Mouse (Mus musculus): Measurements from ENCODE around the gene Gnb2.

Gene Gnb2

DNA sequence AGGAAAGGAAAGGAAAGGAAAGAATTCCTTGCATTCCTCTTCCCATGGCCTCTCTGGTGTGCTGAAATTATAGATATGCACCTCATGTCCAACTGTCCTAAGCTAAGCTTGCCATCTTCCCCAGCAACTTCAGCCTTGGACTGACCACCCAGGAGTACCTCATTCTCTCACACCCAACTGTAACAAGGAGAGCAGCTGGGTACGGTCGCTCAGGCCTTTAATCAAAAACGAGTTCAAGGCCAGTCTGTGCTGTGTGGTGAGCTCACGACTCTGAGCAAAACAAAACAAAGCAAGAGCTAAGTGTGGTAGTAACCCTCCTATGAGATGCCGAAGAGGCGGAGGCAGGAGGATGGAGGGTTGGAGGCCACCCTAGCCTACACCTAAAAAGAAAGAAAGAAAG is 7.7 kb upstream of the Gnb2 start:
- DNase-seq (ENCODE audit: inconsistent age in 2 of 2, low spot score in 1 of 2), result peak; percentile 55 to 74

DNA sequence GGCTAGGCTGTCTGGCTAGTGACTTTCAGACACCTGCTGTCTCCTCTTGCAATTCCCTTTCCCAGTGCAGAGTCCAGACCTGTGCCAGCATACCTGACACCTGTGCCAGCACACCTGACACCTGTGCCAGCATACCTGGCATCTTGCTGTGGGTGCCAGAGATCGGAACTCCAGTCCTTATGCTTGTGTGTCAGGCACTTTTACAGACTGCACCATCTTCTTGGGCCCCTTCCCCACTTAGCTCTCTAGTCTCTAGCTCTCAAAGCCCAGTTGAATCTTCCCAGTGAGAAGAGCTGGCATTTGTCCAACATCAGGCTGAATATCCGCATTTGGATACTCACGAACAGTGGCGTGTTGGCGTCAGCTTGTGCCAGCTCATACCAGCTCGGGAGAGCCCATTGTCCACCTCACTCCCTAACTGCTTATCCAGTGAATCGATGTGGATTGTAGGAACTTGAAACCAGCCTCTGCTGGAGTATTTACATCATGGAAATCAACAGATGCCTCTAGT is 6.0 kb upstream of the Gnb2 start:
- peak; percentile 50 to 74 for DNase-seq (ENCODE audit: inconsistent age in 2 of 2, low spot score in 1 of 2)

DNA sequence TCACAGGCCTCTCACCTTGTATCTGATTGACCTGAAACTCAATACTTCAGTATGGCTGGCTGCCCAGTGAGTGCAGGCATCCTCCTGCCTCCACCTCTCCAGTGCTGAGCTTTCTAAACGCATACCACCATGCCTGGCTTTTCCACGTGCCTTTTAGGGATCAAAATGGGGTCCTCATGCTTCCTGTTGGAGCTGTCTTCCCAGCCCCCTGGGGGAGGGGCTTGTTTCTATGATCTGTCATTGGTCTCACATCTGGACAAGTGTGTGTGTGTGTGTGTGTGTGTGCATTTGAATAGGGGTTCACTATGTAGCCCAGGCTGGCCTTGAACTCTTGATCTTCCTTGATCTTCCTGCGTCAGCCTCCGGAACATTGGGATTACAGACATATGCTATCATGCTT is 4.2 kb upstream of the Gnb2 start:
- peak; percentile 14 to 25 for DNase-seq (ENCODE audit: inconsistent age in 2 of 2, low spot score in 1 of 2)

DNA sequence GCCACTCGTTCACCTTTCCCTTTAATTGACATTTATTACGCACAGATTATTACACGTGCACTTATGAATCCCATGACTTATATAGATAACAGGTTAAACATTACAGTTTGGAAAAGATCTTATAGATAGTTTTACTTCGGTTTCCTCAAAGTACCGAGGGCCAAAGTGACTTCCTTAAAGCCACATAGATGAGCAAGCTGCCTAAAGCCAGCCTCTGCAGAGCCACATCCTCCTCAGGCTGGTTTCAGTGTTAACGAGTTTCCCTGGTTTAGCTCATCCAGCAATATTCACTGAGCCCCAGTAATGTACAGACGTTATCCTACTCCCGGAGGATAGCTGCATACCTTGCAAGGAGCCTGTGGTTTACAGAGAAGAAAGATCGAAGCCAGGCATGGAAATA is 2.0 kb upstream of the Gnb2 start:
- DNase-seq (ENCODE audit: inconsistent age in 2 of 2, low spot score in 1 of 2), result no peak

DNA sequence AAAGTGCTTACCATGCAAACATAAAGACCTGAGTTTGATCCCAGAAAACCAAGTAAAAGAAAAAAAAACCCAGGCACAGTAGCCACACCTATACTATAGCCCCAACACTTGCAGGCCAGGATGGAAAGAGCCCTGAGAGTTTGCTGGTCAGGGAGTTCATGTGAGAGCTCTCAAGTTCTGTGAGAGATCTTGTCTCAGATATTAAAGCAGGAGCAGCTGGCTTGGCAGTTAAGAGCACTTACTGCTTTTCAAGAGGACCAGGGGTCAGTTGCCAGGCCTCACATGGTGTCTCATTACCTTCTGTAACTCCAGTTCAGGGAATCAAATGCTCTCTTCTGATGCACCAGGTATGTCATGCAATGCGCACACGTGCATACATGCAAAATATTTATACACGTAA is 1.5 kb upstream of the Gnb2 start:
- peak in 1 of 2 experiments; percentile 5 for DNase-seq (ENCODE audit: inconsistent age in 2 of 2, low spot score in 1 of 2)

DNA sequence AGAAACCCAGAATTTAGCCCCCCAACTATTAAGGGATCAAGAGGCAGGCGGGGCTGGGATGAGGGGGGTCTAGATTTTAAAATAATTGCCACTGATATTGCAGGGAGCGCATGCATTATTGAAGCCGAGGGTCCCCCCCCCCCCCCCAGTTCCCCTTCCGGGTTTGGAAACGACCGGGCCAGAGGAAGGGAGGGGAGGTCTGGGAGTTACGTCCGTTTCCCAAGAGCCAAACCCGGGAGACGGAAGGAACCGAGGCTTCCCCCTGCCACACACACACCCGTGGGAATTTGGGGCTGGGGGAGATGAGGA is 548 bp downstream of the Gnb2 start:
- DNase-seq (ENCODE audit: inconsistent age in 2 of 2, low spot score in 1 of 2), result no peak

DNA sequence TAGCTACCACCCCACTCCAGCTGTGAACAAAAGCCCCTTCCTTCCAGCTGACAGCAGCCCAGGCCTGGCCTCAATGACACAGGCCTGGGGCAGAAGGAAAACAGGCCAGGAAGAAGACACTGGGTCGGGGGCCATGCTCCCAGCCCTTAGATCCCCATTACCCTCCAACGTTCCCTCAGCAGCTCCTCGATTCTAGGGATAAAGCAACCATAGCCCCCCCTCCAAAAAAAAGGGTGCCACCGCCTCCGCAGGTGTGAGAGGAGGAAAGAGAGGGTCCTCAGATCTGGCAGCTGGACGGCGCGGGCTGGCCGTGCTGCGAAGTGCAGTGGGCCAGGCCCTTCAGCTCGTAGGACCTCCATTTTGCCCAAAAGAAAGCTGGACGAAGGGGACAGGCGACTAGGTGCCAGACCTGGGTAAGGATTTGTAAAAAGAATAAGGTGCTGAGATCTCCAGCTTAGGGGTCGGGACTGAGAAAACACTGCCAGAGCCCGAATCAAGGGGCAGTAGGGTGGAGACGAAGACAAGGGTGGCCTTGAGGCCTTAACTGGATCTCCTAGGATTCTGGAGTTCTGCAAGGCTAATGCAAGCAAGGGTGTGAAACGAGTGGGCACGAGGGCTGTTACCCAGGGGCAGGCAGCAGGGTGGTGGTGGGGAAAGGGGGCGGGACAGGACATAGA is 1.0 kb downstream of the Gnb2 start:
- peak in 1 of 2 experiments; percentile 87 for DNase-seq (ENCODE audit: inconsistent age in 2 of 2, low spot score in 1 of 2)

DNA sequence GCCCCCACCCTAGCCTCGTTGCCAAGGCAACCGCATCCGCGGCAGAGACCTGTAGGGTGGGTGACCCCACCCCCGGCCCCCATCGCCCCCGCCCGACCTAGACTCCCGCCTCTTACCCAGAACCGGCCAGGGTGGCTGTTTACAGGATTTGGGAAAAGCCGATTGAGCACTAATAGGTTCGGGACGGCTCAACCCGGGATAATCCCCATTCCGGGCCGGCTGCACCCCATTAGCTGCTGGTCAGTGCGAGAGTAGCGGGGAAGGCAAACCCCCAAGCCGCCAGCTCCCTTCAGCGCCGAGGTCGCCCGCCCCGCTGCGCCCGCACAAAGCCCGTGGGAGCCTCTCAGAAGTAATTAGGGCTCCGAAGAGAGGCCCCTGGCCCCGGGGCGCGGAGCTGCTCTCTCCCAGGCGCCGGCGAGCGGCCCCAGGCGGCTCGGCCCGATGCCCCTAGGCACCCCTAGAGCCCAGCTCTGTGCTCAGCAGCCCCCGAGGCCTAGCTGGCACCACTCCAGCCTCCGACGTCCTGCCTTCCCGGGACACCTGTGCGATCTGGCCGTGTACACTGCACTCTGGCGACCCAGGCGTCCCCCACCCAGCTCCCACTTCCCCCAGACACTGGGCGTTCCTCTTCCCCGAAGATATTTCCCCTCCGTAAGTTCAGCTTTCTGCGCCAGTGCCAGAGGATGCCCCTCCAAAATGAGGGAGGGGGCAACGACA is 1.7 kb downstream of the Gnb2 start:
- DNase-seq (ENCODE audit: inconsistent age in 2 of 2, low spot score in 1 of 2), result peak in 1 of 2 experiments; percentile 75

DNA sequence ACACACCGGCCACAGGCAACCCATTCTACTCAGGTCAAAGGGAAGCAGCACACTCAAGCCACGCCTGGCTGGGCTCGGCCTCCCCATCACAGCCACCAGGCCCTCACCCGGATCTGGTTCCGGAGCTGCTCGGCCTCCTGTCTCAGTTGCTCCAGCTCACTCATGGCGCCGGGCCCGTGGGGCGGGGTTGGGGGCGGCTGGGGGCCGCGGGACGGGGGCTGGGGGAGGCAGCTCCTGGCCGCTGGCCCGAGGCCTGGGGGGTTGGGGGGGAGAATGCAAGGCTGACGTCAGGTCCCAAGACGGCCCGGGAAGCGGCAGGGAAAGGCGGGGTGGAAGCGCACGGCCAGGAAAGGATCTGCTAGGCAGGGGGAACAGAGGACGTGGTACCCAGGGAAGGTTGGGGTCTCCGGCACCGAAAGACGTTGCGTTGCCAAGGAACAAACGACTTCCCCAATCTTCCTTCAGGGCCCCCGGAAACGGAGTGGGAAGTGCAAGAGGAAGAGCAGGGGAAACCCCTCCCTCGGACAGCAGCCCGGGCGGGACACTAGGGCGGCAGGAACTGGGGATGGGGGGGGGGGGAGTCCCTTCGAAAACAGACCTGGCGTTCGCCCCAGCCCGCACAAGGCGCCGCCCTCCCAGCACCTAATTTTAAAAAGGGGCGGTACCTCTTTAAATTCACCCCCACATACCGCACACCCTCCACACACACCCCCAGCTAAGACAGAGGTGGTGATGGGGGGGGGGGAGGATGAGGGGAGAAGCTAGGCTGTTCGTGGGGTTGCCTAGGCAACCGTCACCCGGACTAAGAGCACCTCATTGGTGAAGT is 2.5 kb downstream of the Gnb2 start:
- peak; percentile 72 to 89 for DNase-seq (ENCODE audit: inconsistent age in 2 of 2, low spot score in 1 of 2)

DNA sequence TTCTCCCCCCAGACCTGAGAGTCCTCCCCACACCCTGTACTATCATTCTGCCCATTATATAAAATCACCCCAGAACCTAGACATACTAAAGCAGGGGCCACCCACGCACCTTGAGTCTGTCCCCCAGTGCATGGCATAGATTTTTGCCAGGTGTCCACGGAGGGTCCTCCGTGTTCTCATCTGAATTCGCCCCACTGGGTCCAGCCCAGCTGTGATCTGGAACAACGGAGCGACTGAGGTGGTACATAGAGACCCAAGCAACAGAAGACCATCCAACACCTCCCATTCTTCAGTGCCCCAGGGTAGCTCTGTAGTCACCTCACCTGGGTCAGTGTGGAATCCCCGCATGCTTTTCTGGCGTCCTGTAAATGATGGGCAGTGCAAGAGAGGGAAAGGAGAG is 3.2 kb downstream of the Gnb2 start:
- no peak for DNase-seq (ENCODE audit: inconsistent age in 2 of 2, low spot score in 1 of 2)

DNA sequence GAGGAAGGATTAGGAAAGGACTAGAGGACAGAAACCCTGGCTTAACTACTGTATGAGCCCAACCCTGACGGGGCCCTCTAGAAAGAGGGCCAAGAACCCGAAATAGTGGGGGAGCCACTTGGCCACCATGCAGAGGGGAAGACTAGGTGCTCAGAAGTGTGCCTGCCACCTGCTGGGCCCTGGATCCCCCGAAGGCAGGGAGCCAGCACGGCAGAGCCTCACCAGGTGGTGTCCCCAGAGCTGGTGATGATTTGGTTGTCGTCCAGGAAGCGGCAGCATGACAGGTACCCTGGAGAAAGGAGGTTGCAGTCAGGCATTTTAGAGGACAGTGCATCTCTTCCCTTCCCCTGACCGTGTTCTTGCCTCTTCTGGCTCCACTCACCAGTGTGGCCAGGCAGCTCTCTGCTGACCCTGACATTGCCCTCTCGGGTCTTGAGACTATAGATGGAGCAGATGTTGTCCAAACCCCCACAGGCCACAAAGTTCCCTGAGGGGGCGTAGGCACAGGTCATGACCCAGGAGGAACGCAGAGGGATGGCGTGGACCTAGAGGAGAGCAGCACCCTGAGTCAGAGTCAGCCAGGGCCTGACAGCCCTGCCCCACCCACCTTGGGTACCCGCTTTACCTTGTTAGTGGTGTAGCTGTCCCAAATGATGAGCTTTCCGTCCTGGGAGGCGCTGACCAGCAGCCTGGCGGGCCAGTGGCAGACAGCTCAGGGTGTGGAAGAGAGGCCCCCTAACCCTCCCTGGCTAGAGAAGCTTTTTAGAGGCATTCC is 3.9 kb downstream of the Gnb2 start:
- DNase-seq (ENCODE audit: inconsistent age in 2 of 2, low spot score in 1 of 2), result no peak

DNA sequence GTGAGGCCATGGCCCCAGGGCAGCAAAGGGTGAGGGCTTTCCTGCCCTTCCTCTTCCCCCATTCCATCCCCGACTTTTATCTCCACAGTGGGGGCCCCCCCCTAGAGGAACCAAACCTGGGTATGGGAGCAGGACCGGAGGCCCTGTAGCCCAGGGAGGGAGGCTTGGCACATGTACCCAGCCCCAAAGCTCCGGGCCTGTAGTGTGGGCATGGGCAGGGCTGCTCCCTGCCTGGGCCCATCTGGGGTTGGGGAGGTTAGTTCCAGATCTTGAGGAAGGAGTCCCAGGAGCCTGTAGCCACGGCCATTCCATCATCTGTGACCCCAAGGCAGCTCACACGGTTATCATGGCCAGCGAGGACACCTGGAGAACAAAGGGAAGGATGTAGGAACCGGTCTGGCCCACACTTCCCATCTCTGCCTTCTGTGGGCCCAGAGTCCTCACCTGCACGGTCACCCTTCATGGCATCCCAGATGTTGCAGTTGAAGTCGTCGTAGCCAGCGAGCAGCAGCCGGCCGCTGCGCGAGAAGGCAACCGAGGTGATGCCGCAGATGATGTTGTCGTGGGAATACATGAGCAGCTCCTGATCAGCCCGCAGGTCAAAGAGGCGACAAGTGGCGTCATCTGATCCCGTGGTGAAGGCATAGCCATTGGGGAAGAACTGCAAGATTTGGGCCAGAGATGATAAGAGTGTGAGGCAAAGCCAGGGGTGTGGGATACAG is 4.9 kb downstream of the Gnb2 start:
- DNase-seq (ENCODE audit: inconsistent age in 2 of 2, low spot score in 1 of 2), result peak in 1 of 2 experiments; percentile 52

DNA sequence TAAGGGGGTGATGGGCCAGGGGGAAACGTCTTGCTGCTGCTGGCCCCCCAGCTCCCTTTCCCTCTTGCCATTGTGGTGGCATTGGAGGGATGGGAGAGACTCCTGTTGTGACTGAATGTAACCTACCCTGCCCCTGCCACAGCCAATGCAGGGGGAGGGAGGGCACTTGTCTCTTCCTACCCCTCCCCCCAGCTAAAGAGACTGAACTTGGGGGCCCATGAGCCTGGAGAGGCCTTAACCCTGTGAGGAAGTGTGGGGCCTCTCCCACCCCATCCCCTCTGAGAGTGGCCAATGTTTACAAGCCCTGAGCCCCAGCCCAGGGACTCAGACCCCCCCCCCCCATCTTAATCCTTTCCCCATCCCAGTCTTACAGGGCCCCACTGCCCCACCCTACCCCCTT is 5.9 kb downstream of the Gnb2 start:
- DNase-seq (ENCODE audit: inconsistent age in 2 of 2, low spot score in 1 of 2), result peak in 1 of 2 experiments; percentile 54

DNA sequence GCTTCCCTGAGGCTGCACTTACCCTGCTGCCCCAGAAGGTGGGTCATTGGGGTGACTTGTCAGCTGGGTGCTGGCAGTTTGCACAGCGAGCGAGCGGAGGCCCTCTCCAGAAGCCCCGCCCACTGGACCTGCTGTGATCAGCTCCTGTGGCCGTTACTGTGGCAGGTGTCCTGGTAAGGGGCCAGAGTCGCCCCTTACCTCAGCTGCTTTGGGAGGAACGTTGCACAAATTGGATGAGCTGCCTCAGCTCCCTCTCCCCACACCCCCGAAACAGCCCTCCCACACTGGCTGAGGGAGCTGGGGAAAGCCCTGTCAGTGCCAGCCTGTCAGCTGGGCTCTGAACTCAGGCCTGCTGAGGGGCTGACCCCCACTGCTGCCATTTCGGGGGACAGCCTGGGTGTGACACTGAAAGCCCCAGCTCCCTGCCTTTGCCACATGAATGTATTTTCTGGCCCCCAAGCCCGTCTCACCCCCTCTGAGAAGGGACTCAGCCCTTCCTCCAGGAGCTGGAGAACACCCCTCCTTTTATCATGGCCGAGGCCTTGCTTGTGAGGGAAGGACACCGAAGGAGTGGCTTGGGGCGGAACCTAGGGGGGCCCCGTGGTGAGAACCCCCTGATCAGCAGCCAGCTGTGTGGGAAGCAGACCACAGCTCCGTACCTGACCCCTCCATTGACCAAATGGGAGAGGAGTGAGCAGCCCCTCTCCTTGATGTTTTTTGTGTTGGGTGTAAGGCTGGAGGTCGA is 6.9 kb downstream of the Gnb2 start:
- DNase-seq (ENCODE audit: inconsistent age in 2 of 2, low spot score in 1 of 2), result peak in 1 of 2 experiments; percentile 84

DNA sequence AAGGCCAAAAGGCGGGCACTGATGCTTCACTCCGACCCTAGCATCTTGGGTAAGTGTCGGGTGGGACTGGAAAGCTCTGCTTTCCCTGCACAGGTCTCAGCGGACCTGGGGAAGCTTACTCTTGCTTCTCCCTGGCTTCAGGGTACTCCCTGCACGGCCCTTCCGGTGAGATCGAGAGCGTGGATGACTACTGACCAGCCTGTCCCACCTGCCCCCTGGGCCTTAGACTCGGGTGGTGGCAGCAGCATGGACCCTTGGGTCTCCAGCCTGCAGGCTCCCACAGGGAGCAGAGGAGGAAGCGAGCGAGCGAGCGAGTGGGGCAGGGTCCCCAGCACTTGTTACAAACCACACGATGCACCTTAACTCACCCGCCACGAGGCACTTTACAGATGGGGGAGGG is 7.8 kb downstream of the Gnb2 start:
- no peak for DNase-seq (ENCODE audit: inconsistent age in 2 of 2, low spot score in 1 of 2)

DNA sequence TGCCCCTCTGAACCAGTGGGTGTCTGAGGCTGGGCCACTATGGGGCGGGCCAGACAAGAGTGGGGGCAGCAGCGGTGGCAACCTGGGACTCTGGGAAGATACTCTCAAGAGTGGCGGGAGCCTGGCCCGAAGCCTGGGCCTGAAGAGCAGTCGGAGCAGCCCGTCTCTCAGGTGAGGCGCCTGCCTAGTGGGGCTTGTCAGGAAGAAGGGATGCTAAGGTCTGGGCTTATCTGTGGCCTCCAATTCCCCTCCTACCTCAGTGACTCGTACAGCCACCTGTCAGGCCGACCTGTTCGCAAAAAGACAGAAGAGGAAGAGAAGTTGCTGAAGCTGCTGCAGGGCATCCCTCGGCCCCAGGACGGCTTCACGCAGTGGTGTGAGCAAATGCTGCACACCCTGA is 8.6 kb downstream of the Gnb2 start:
- no peak for DNase-seq (ENCODE audit: inconsistent age in 2 of 2, low spot score in 1 of 2)

DNA sequence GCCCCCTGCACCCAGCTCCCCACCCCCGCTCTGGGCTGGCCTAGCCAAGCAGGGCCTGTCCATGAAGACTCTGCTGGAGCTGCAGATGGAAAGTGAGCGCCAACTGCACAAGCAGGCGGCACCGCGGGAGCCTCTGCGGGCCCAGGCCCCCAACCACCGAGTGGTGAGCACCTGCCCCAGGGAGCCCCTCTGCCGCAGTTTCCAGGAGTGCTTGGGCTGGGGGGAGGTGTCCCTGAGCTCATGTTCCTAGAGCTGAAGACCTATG is 9.1 kb downstream of the Gnb2 start:
- no peak for DNase-seq (ENCODE audit: inconsistent age in 2 of 2, low spot score in 1 of 2)

DNA sequence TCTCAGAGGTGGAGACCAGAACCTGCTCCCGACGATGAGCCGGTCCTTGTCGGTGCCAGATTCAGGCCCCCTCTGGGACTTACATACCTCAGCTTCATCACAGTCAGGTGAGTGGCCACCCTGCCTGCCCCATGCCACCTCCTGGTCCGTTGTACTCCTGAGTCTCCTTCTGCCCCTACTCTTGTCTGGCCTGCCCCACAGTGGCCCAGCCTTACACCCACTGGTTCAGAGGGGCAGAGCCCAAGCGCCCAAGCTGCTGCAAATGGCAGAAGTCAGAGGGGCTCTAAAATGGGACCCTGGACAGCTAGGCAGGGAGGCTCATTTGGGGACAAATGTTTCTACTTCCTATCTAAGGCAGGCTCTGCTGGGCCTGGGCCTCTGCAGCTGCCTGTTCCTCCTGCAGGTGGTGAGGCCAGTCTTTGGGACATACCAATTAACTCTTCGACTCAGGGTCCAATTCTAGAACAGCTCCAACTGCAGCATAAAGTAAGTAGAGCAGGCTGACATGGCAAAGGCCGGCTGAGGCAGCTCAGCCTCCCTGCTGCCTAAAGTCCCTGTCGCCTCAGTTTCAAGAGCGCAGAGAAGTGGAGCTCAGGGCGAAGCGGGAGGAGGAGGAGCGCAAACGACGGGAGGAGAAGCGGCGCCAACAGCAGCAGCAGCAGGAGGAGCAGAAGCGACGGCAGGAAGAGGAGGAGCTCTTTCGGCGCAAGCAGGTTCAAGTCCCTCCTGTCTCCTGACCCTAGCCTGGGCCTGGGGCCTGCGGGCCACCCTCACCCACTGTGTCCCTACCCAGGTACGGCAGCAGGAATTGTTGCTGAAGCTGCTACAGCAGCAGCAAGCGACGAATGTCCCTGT is 9.7 kb downstream of the Gnb2 start:
- no peak for DNase-seq (ENCODE audit: inconsistent age in 2 of 2, low spot score in 1 of 2)

DNA sequence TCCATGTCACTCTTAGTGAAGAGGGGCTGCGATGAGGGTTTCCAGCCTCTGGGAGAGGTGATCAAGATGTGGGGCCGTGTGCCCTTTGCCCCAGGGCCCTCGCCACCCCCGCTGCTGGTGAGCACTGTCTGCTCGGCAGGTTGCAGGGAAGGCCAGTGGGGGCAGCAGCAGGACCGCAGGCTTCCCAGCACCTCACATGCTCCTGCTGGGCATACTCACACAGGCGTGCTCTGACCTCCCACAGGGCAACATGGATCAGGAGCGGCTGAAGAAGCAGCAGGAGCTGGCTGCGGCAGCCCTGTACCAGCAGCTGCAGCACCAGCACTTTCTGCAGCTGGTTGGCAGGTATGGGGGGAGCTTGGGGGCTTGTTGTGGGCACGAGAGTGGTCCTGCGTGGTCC is 10.6 kb downstream of the Gnb2 start:
- DNase-seq (ENCODE audit: inconsistent age in 2 of 2, low spot score in 1 of 2), result no peak

Data from adrenal gland, adult (tissue).